Mouse (Mus musculus) limb, embryonic 11.5 days (tissue): ENCODE results near the gene Ckb. TPM values are rescaled to one million over a fixed set of nuclear protein-coding genes. Genes with fewer than 3 reads are reported as not detected.
A peak's percentile ranks its signal among the peaks of the same experiment; 100 is the strongest.

ENCODE experiments used
- ATAC-seq: fragments of 200-750 bp; cut with Nextera tagmentation; 2 replicates; pipeline ENCODE4 v1.8.0; 2017; ENCODE audit warnings: low read depth; ENCODE audit not compliant: insufficient number of reproducible peaks, low FRiP score, low TSS enrichment
- DNase-seq: peaks from one replicate; pipeline ENCODE4 v3.0.0-alpha.2; 2015; ENCODE audit warnings: low spot score
- H3K27ac ChIP-seq: fragments of 300-500 bp; sonication (generic); replicated peaks from 2 replicates; pipeline ENCODE4 v1.5.1; 2014; ENCODE audit warnings: low read depth, mild to moderate bottlenecking, low read length
- H3K27me3 ChIP-seq: fragments of 300-500 bp; sonication (generic); 2 replicates; pipeline ENCODE4 v1.6.1; 2014; ENCODE audit warnings: mild to moderate bottlenecking, low read length, mixed read lengths; ENCODE audit not compliant: control insufficient read depth, insufficient read depth
- H3K36me3 ChIP-seq: fragments of 300-500 bp; sonication (generic); 2 replicates; pipeline ENCODE4 v1.6.1; 2014; ENCODE audit warnings: mild to moderate bottlenecking, low read length, moderate library complexity, mixed read lengths; ENCODE audit not compliant: control insufficient read depth, insufficient read depth
- H3K4me1 ChIP-seq: fragments of 300-500 bp; sonication (generic); 2 replicates; pipeline ENCODE4 v1.6.1; 2014; ENCODE audit warnings: low read length, mixed read lengths; ENCODE audit not compliant: control insufficient read depth, insufficient read depth
- H3K4me2 ChIP-seq: fragments of 300-500 bp; sonication (generic); 2 replicates; pipeline ENCODE4 v1.6.1; 2014; ENCODE audit warnings: low read depth, mild to moderate bottlenecking, moderate library complexity; ENCODE audit not compliant: severe bottlenecking
- H3K4me3 ChIP-seq: fragments of 300-500 bp; sonication (generic); 2 replicates; pipeline ENCODE4 v1.5.1; 2014; ENCODE audit warnings: low read depth, low read length
- H3K9ac ChIP-seq: fragments of 300-500 bp; sonication (generic); 2 replicates; pipeline ENCODE4 v1.6.1; 2014; ENCODE audit warnings: mild to moderate bottlenecking, low read length
- H3K9me3 ChIP-seq: fragments of 300-500 bp; sonication (generic); 2 replicates; pipeline ENCODE4 v1.6.1; 2016; ENCODE audit warnings: low read length; ENCODE audit not compliant: control insufficient read depth
- WGBS: fragments of 180-500 bp; shearing (Covaris S2); extraction: QIAGEN DNeasy Blood & Tissue Kit; methylation state at CpG from one replicate; pipeline ENCODE4 v1.1.7; 2014; 5-methylcytosine and 5-hydroxymethylcytosine counted together
- polyA plus RNA-seq: library from polyadenylated mRNA; unstranded; fragments of >200 nt; fragmentation: Nextera tagmentation; extraction: Ambion mirVana; gene quantifications from 2 replicates; pipeline ENCODE4 v1.2.1, GENCODE M21; 2014

Ckb gene
- polyA plus RNA-seq, 1 experiment from 2014 or later = 84.4 TPM

DNA sequence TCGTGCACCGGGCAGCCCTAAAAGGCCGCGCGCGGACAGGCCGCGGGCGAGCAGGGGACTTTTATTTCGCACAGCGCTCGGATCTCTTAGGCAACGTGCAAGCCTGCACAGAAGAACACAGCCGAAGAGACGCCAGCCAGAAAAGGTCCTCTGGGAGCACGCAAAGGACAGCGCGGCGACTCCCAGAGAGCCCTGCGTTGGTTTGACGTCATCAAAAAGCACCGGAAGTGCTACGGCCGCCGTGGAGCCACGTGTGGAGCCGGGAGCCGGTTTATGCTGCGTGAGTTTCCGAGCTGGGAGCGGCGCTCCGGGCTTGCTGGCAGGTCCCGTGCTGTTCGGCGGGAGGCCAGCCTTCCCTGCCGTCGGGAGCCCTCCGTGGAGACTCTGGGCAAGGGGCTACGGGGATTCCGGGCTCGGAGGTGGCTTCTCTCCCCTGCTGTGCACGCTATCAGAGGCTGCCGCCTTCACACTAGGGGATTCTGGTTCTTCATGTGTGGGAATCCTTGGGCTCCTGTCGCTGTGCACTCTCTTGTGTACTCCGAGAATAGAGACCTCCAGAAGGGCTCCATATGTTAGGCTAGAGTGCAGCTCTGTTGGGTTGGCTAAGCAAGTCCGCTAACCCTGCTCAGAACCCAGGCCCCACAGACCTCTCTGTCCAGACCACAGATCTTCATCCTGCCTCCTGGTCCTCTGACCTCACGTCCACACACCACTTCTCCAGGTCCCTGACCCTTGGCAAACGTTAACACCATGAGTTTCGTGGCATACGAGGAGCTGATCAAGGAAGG, 5.9 kb upstream of the Ckb start, which contains the start of gene Trmt61a:
Gene Trmt61a, plus strand, starts transcription at position 224 of the 788 bp plus-strand sequence.
- H3K9ac ChIP-seq = peak within 1 kb of the TSS; percentile 70
- ATAC-seq = peak; percentile 85
- peaks cover 12% of the 10 kb centered on the region for H3K27me3 ChIP-seq
- peak; percentile 97 for DNase-seq
- no peaks in the 10 kb centered on the region for H3K9me3 ChIP-seq
- under 1% methylated on average over 51 of the region's 51 CpGs for WGBS
- 0 out of 2 replicates have a peak, but pooled peaks cover 2% of the 10 kb centered on the region for H3K36me3 ChIP-seq
- H3K4me2 ChIP-seq = peak within 1 kb of the TSS; percentile 95
- peaks cover 6% of the 10 kb centered on the region for H3K4me1 ChIP-seq
- H3K4me3 ChIP-seq = peak within 1 kb of the TSS; percentile 95
- peak within 1 kb of the TSS; percentile 85 for H3K27ac ChIP-seq

DNA sequence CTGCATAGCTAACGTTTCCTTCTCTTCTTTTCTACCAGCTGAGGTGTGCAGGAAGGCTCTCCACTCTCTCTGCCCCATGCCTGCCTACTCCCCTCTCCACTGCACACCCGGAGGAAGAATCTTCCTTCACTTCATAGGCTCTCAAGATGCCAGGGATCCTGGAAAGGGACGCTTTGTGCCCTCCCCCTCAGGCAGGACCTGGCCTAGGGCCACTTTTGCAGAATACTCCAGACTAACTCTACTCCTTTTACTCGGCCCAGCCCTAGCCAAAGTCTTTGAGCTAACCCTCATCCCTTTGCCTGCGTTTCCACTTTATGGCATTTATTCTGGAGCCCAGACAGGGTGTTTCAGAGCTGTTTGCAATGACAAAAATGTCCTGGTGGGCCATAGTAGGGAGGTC, 5.3 kb upstream of the Ckb start:
- WGBS = 23% methylated on average over 5 of the region's 5 CpGs
- DNase-seq = no peak
- peaks cover 19% of the 10 kb centered on the region for H3K27me3 ChIP-seq
- ATAC-seq = 0 out of 2 replicates have a peak, but pooled peaks have one; percentile 3
- H3K9ac ChIP-seq = peak overlapping the region; percentile 70
- H3K4me2 ChIP-seq = peak overlapping the region; percentile 95
- peaks cover 9% of the 10 kb centered on the region for H3K4me1 ChIP-seq
- H3K27ac ChIP-seq = peak overlapping the region; percentile 85
- H3K4me3 ChIP-seq = peak overlapping the region; percentile 95
- H3K9me3 ChIP-seq = no peaks in the 10 kb centered on the region
- H3K36me3 ChIP-seq = 0 out of 2 replicates have a peak, but pooled peaks cover 2% of the 10 kb centered on the region

DNA sequence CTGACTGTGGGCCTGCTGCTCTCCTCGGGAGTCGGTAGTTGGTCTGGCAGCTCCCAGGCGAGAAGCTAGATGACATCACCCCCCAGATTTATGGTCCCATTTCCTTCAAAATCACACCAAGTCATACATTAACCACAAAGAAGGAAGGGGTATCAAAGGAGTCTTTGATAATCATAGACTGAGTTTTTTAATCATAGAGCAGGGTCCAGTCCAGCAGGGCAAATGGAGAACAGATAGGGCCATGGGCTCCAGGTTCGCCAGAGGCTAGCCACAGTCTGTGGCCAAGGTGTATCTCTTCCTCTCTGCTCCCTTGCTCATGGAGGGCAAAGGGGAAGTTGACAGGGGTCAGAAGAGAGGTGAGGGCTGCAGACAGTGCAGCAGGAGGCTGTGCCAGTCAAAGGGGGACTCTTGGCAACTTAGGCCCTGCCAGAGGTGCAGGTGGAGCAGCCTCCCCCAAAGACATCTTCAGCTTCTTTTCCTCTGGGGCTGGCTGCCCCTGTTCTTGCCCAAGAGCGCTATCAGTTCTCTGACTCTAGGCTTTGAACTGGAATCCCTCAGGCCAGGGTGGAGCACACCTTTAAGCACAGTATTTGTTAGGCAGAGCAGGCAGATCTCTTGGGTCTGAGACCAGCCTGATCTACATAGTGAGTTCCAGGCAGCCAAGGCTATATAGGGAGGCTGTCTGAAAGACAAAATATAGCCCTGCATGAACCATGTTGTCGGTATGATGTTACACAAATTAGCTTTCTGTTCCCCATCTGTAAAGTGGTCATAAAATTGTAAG, 3.9 kb upstream of the Ckb start:
- 0 out of 2 replicates have a peak, but pooled peaks cover under 1% of the 10 kb centered on the region for H3K36me3 ChIP-seq
- H3K4me3 ChIP-seq = no peak overlapping the region
- DNase-seq (no peak), ATAC-seq (no peak)
- no peaks in the 10 kb centered on the region for H3K9me3 ChIP-seq
- peaks cover 21% of the 10 kb centered on the region for H3K4me1 ChIP-seq
- peaks cover 32% of the 10 kb centered on the region for H3K27me3 ChIP-seq
- no peak overlapping the region for H3K9ac ChIP-seq
- no peak overlapping the region for H3K4me2 ChIP-seq
- 74% methylated on average over 6 of the region's 6 CpGs for WGBS
- H3K27ac ChIP-seq = no peak overlapping the region

DNA sequence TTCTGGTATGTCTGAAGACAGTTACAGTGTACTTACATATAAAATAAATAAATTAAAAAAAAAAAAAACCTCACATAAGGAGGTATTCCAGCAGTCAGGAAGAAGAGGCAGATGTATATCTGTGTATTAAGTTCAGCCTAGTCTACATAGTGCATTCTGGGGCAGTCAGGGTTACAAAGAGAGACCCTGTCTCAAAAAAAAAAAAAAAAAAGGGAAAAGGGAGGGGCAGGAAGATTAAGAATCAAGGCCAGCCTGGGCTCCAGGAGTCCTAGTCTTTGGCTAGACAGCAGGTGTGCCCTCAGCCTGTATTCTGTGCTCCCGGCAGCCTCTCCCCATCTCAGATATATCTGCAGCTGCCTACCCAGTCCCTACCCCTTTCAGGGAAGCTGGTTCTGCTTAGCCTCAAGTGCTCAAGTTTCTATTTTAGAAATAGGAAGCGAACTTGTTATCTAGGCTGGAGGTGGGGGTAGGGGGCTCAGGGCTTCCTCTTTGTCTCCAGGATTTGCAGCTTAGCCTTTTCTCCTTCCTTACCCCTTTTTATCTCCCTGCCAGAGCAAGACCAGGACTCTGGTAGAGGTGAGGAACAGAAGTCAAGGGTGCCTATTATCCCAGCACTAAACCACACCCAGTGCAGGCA, 2.8 kb upstream of the Ckb start:
- no peak overlapping the region for H3K4me2 ChIP-seq
- no peak overlapping the region for H3K27ac ChIP-seq
- no peaks in the 10 kb centered on the region for H3K36me3 ChIP-seq
- no peak overlapping the region for H3K4me3 ChIP-seq
- peaks cover 27% of the 10 kb centered on the region for H3K4me1 ChIP-seq
- no peak for DNase-seq
- no peak overlapping the region for H3K9ac ChIP-seq
- peaks cover 43% of the 10 kb centered on the region for H3K27me3 ChIP-seq
- WGBS = 62% methylated on average over 2 of the region's 2 CpGs
- H3K9me3 ChIP-seq = no peaks in the 10 kb centered on the region
- no peak for ATAC-seq

DNA sequence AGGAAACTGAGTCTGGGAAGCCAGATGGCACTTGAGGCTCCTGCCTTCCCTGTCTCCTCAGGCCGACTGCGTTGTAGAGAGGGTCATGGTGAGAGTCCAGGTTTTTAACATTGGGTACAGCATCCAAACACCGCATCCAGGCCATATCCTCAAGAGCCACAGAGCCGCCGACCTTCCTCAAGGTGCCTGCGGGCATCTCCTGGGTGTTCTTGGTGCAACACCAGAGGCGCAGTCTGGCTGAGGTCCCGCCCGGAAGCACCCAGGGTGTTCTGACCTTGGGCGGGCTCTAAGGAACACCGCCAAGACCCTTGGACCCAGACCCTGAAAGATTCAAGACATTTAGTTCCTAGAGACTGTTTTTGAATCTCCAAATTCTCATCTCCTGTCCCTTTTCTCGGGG, 443 bp upstream of the Ckb start:
- Histone ChIP-seq H3K4me2 (peak overlapping the region; percentile 95), H3K4me1 (peaks cover 21% of the 10 kb centered on the region), H3K27ac (no peak overlapping the region), H3K9ac (peak overlapping the region; percentile 32; the same call in 1 of the 2 replicates), H3K9me3 (no peaks in the 10 kb centered on the region), H3K4me3 (peak overlapping the region; percentile 48), H3K27me3 (peaks cover 47% of the 10 kb centered on the region), H3K36me3 (no peaks in the 10 kb centered on the region)
- WGBS = 12% methylated on average over 12 of the region's 12 CpGs
- no peak for ATAC-seq
- DNase-seq = no peak

DNA sequence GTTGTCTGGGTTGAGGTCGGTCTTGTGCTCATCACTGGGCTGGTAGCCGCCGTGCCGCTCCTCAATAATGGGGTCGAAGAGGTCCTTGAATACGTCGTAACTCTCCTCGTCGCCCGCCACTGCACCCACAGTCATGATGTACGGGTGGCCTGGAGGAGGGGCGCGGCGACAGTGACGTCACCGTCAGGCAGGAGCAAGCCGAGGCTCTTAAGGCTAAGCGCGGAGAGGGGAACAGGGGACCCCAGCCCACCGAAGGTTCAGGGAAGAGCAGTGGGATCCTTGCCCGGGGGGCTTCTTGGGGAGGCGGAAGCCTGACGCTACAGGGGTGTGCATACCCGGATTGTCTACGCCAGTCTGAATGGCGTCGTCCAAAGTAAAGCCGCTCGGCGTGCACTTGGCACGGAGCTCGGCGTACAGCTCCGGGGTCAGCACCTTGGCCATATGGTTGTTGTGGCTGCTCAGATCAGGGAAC, 671 bp downstream of the Ckb start:
- peaks cover 21% of the 10 kb centered on the region for H3K4me1 ChIP-seq

DNA sequence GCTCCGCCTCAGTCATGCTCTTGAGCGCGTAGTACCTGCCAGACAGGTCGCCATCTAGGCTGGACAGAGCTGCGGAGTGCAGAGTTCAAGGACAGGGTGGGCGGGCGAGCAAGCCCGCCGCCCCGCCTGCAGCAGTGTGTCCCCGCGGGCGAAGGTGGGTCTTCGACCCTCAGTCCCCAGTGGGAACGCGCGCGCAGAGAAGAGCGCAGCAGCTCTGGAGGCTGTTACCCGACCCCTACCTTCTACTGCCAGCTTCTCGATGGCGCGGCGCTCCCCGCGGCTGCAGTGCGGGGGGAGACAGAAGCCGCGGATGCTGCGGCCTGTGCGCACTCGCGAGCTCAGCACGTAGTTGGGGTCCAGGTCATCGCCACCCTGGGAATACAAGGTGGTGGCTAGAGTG, 1.2 kb downstream of the Ckb start:
- DNase-seq = peak; percentile 49
- ATAC-seq = no peak
- H3K4me1 ChIP-seq = peaks cover 21% of the 10 kb centered on the region

More for the DNA sequence above, 671 bp downstream of the Ckb start:
- H3K4me3 ChIP-seq = peak overlapping the region; percentile 48
- DNase-seq = peak; percentile 67
- no peaks in the 10 kb centered on the region for H3K36me3 ChIP-seq
- ATAC-seq = no peak; the same call in 1 of the 2 replicates
- H3K27me3 ChIP-seq = peaks cover 47% of the 10 kb centered on the region
- no peak overlapping the region for H3K27ac ChIP-seq
- WGBS = under 1% methylated on average over 34 of the region's 34 CpGs
- H3K9ac ChIP-seq = 0 out of 2 replicates have a peak overlapping the region, but pooled peaks have one; percentile 9
- no peaks in the 10 kb centered on the region for H3K9me3 ChIP-seq
- H3K4me2 ChIP-seq = peak overlapping the region; percentile 95

More for the DNA sequence above, 1.2 kb downstream of the Ckb start:
- WGBS = 1% methylated on average over 35 of the region's 35 CpGs
- Histone ChIP-seq H3K9me3 (no peaks in the 10 kb centered on the region), H3K4me3 (peak overlapping the region; percentile 48), H3K27me3 (peaks cover 47% of the 10 kb centered on the region), H3K36me3 (no peaks in the 10 kb centered on the region), H3K27ac (no peak overlapping the region), H3K9ac (peak overlapping the region; percentile 40; the same call in 1 of the 2 replicates), H3K4me2 (peak overlapping the region; percentile 95)
